Mouse (Mus musculus): Measurements from ENCODE around the gene Rnf5.

- TF ChIP-seq TCF3 (IDR thresholded peaks at IDR 0.05; ENCODE audit: insufficient read length, low read depth) (no peak), USF1 (IDR thresholded peaks at IDR 0.05; ENCODE audit: low read depth) (no peak), POLR2A (IDR thresholded peaks at IDR 0.05; ENCODE audit: insufficient read length, low read depth) (no peak), MAX (IDR thresholded peaks at IDR 0.05; ENCODE audit: low read depth) (no peak), POLR2AphosphoS2 (IDR thresholded peaks at IDR 0.05; ENCODE audit: insufficient read length, low read depth) (no peak), REST (IDR thresholded peaks at IDR 0.05; ENCODE audit: insufficient read depth, insufficient read length) (no peak), CEBPB (IDR thresholded peaks at IDR 0.05; ENCODE audit: insufficient read depth, poor library complexity, severe bottlenecking) (no peak), MYOG (IDR thresholded peaks at IDR 0.05; ENCODE audit: control insufficient read depth in 1 of 3, insufficient read depth in 1 of 3, insufficient read length in 2 of 3, low read depth in 2 of 3) (no peak), SRF (IDR thresholded peaks at IDR 0.05; ENCODE audit: control insufficient read depth, insufficient read length, low read depth) (no peak), E2F4 (IDR thresholded peaks at IDR 0.05; ENCODE audit: insufficient read depth) (no peak)
Measured at GRCm38 (mm10) chr17:34624981-34625380, 21.5 kb upstream of the Rnf5 start.

Measured in myocyte (in vitro differentiated cells).